Mouse (Mus musculus) stomach, embryonic 14.5 days (tissue): ENCODE results near the gene Cox17. TPM values are rescaled to one million over a fixed set of nuclear protein-coding genes. Genes with fewer than 3 reads are reported as not detected.
A peak's percentile ranks its signal among the peaks of the same experiment; 100 is the strongest.

Experiments
- ATAC-seq: fragments of 200-750 bp; cut with Nextera tagmentation; 2 replicates; pipeline ENCODE4 v1.8.0; 2017; ENCODE audit warnings: low read depth, moderate TSS enrichment; ENCODE audit not compliant: insufficient number of reproducible peaks, insufficient read depth, low FRiP score
- H3K27ac ChIP-seq: fragments of 300-500 bp; sonication (generic); 2 replicates; pipeline ENCODE4 v1.5.1; 2014; ENCODE audit warnings: mild to moderate bottlenecking, low read length, moderate library complexity, mixed read lengths
- H3K27me3 ChIP-seq: fragments of 300-500 bp; sonication (generic); 2 replicates; pipeline ENCODE4 v1.6.1; 2014; ENCODE audit warnings: low read length, control low read depth, mixed read lengths; ENCODE audit not compliant: control insufficient read depth, insufficient read depth
- H3K36me3 ChIP-seq: fragments of 300-500 bp; sonication (generic); 2 replicates; pipeline ENCODE4 v1.6.1; 2014; ENCODE audit warnings: mild to moderate bottlenecking, control low read depth, low read length, moderate library complexity, mixed read lengths; ENCODE audit not compliant: control insufficient read depth, insufficient read depth
- H3K4me1 ChIP-seq: fragments of 300-500 bp; sonication (generic); 2 replicates; pipeline ENCODE4 v1.6.1; 2014; ENCODE audit warnings: low read length, control low read depth, mixed read lengths; ENCODE audit not compliant: control insufficient read depth, insufficient read depth
- H3K4me2 ChIP-seq: fragments of 300-500 bp; sonication (generic); replicated peaks from 2 replicates; pipeline ENCODE4 v1.6.1; 2014; ENCODE audit warnings: low read depth, low read length, control low read depth
- H3K4me3 ChIP-seq: fragments of 300-500 bp; sonication (generic); 2 replicates; pipeline ENCODE4 v1.5.1; 2014; ENCODE audit warnings: low read depth, low read length, control low read depth
- H3K9ac ChIP-seq: fragments of 300-500 bp; sonication (generic); replicated peaks from 2 replicates; pipeline ENCODE4 v1.6.1; 2014; ENCODE audit warnings: low read depth, mild to moderate bottlenecking, control low read depth, low read length, moderate library complexity, mixed read lengths
- H3K9me3 ChIP-seq: fragments of 300-500 bp; sonication (generic); 2 replicates; pipeline ENCODE4 v1.6.1; 2016; ENCODE audit warnings: low read depth, low read length, control low read depth; ENCODE audit not compliant: control insufficient read depth
- WGBS: fragments of 180-500 bp; shearing (Covaris S2); extraction: QIAGEN DNeasy Blood & Tissue Kit; methylation state at CpG from one replicate; pipeline ENCODE4 v1.1.7; 2014; 5-methylcytosine and 5-hydroxymethylcytosine counted together
- polyA plus RNA-seq: library from polyadenylated mRNA; unstranded; fragments of >200 nt; fragmentation: Nextera tagmentation; extraction: Ambion mirVana; gene quantifications from 2 replicates; pipeline ENCODE4 v1.2.1, GENCODE M21; 2014

Gene Cox17
- polyA plus RNA-seq, 1 experiment from 2014 or later: 147 TPM

DNA sequence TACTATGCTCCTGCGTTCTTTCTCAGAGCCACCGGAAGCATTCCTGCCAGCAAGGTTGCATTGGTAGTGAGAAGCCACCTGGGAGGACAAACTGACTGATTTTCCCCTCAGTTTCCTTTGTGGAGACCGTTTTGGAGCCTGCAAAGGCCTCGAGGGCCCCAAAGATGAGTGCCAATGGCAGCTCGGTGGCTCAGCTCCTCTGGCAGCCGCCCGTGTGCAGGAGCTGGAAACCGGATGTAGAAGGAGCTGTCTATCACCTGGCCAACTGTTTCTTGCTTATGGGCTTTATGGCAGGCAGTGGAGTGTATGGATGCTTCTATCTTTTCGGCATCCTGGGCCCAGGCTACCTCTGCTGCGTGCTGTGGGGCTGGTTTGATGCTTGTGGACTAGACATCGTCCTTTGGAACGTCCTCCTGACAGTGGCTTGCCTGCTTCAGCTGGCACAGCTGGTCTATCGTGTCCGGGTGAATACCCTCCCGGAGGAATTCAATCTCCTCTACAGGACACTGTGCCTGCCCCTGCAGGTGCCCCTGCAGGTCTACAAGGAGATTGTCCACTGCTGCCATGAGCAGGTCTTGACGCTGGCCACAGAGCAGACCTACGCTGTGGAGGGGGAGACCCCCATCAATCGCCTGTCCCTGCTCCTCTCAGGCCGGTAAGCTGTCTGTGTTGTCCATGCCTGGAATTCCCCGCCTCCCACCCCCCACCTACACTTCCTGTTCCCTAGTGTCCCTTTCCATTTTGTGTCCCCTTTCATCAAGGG lies 15.9 kb downstream of the Cox17 start:
- H3K36me3 ChIP-seq: no peaks in the 10 kb centered on the region
- no peaks in the 10 kb centered on the region for H3K27me3 ChIP-seq
- 71% methylated on average over 20 of the region's 20 CpGs for WGBS
- H3K4me2 ChIP-seq: peak overlapping the region; percentile 28
- peaks cover 11% of the 10 kb centered on the region for H3K4me1 ChIP-seq
- no peak for ATAC-seq
- no peak overlapping the region; the same call in 1 of the 2 replicates for H3K9ac ChIP-seq
- H3K4me3 ChIP-seq: no peak overlapping the region
- H3K27ac ChIP-seq: no peak overlapping the region
- no peaks in the 10 kb centered on the region for H3K9me3 ChIP-seq

DNA sequence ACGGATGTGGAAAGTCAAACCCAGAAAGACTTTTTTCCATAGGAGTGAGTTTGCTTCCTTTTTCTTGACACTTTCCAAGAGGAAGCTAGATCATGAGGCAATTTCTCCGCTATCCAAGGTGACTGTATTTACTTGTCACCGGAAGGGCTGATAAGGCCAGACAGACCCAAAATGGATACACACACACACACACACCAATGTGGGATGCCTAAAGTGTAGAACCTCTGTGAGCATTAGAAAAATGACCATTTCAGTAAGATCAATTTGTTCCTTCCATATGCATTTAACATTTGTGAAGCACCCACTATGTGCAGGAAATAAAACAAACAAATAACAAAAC lies 16.4 kb downstream of the Cox17 start:
- no peak for ATAC-seq
- Histone ChIP-seq H3K27me3 (no peaks in the 10 kb centered on the region), H3K4me1 (peaks cover 11% of the 10 kb centered on the region), H3K36me3 (no peaks in the 10 kb centered on the region), H3K9ac (no peak overlapping the region), H3K4me3 (no peak overlapping the region), H3K27ac (no peak overlapping the region), H3K4me2 (no peak overlapping the region), H3K9me3 (no peaks in the 10 kb centered on the region)
- WGBS: 59% methylated on average over 3 of the region's 3 CpGs

DNA sequence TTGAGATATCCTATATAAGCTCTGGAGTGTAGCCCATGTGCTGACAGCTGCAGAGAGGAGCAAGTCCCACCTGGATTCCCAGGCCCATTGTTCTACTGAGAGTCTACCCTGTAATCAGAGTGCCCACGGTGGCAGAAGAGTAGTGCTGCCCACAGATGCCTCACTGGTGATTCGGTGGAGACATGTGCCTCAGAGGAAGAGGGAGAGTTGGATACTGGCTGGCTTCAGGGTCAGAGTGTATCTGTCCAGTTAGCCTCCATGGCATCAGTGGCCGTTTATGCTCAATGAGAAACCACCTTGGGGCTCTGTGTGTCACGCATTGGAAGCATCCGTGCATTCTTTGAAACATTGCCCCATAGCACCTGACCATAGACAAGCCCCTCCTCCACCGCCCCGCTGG lies 16.9 kb downstream of the Cox17 start:
- no peak overlapping the region for H3K27ac ChIP-seq
- peaks cover 11% of the 10 kb centered on the region for H3K4me1 ChIP-seq
- WGBS: 77% methylated on average over 7 of the region's 7 CpGs
- H3K27me3 ChIP-seq: no peaks in the 10 kb centered on the region
- no peak overlapping the region for H3K4me2 ChIP-seq
- H3K4me3 ChIP-seq: no peak overlapping the region
- no peak for ATAC-seq
- no peak overlapping the region for H3K9ac ChIP-seq
- H3K9me3 ChIP-seq: no peaks in the 10 kb centered on the region
- no peaks in the 10 kb centered on the region for H3K36me3 ChIP-seq

- H3K9me3 ChIP-seq: no peaks in the 10 kb centered on the region
- 86% methylated on average over 10 of the region's 10 CpGs for WGBS
- H3K4me2 ChIP-seq: no peak overlapping the region
- no peak for ATAC-seq
- H3K36me3 ChIP-seq: no peaks in the 10 kb centered on the region
- H3K9ac ChIP-seq: no peak overlapping the region
- no peak overlapping the region for H3K27ac ChIP-seq
- H3K4me3 ChIP-seq: no peak overlapping the region
- H3K4me1 ChIP-seq: peaks cover 11% of the 10 kb centered on the region
- H3K27me3 ChIP-seq: no peaks in the 10 kb centered on the region
These were observed 18.6 kb downstream of the Cox17 start for GRCm38 (mm10) chr16:38365390-38365789.

- H3K9me3 ChIP-seq: no peaks in the 10 kb centered on the region
- no peak overlapping the region for H3K9ac ChIP-seq
- no peak overlapping the region for H3K4me3 ChIP-seq
- 79% methylated on average over 4 of the region's 4 CpGs for WGBS
- no peak overlapping the region for H3K4me2 ChIP-seq
- peaks cover 11% of the 10 kb centered on the region for H3K4me1 ChIP-seq
- ATAC-seq: no peak
- H3K27me3 ChIP-seq: no peaks in the 10 kb centered on the region
- H3K27ac ChIP-seq: no peak overlapping the region
- H3K36me3 ChIP-seq: no peaks in the 10 kb centered on the region
These were observed 19.4 kb downstream of the Cox17 start for GRCm38 (mm10) chr16:38366231-38366630.

GRCm38 (mm10) chr16:38368336-38368735 lies 21.5 kb downstream of the Cox17 start:
- Histone ChIP-seq H3K4me3 (no peak overlapping the region), H3K4me1 (no peaks in the 10 kb centered on the region), H3K27me3 (no peaks in the 10 kb centered on the region), H3K9ac (no peak overlapping the region), H3K9me3 (no peaks in the 10 kb centered on the region), H3K36me3 (no peaks in the 10 kb centered on the region), H3K4me2 (no peak overlapping the region), H3K27ac (no peak overlapping the region)
- 65% methylated on average over 10 of the region's 10 CpGs for WGBS
- ATAC-seq: no peak

GRCm38 (mm10) chr16:38369000-38369399 lies 22.2 kb downstream of the Cox17 start:
- H3K27ac ChIP-seq: no peak overlapping the region
- H3K4me1 ChIP-seq: no peaks in the 10 kb centered on the region
- no peak overlapping the region for H3K9ac ChIP-seq
- no peak overlapping the region for H3K4me3 ChIP-seq
- WGBS: 82% methylated on average over 7 of the region's 7 CpGs
- no peaks in the 10 kb centered on the region for H3K36me3 ChIP-seq
- H3K9me3 ChIP-seq: no peaks in the 10 kb centered on the region
- no peak overlapping the region for H3K4me2 ChIP-seq
- no peak for ATAC-seq
- H3K27me3 ChIP-seq: no peaks in the 10 kb centered on the region

GRCm38 (mm10) chr16:38369431-38369830 lies 22.6 kb downstream of the Cox17 start:
- H3K4me1 ChIP-seq: no peaks in the 10 kb centered on the region
- WGBS: 89% methylated on average over 8 of the region's 8 CpGs
- no peak overlapping the region for H3K27ac ChIP-seq
- ATAC-seq: no peak
- no peaks in the 10 kb centered on the region for H3K9me3 ChIP-seq
- no peaks in the 10 kb centered on the region for H3K27me3 ChIP-seq
- no peak overlapping the region for H3K4me2 ChIP-seq
- no peak overlapping the region for H3K4me3 ChIP-seq
- no peak overlapping the region for H3K9ac ChIP-seq
- no peaks in the 10 kb centered on the region for H3K36me3 ChIP-seq

DNA sequence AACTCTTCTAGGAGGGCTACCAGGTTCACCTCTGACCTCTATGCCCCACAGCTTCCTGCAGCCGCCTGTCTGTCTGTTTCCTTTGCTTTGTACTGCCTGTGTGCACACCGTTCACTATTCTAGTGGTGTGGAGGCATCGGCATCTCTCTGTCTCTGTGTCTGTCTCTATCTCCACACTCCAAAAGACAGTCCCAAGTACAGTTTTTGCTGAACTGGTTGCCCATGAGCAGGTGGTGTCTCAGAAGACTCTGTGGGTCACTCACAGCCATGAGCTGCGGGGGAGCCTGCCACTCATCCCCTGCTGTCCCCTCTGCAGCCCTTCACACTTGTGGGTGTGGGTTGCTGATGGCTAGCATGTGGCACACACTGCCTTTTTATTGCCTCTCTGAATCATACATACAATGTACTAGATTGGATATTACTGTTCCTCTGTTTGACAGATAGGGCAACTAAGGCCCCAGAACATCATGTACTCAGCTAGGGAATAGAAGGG lies 23.2 kb downstream of the Cox17 start:
- Histone ChIP-seq H3K4me3 (no peak overlapping the region), H3K9ac (no peak overlapping the region), H3K36me3 (no peaks in the 10 kb centered on the region), H3K27me3 (no peaks in the 10 kb centered on the region), H3K4me1 (no peaks in the 10 kb centered on the region), H3K9me3 (no peaks in the 10 kb centered on the region), H3K27ac (no peak overlapping the region), H3K4me2 (no peak overlapping the region)
- no peak for ATAC-seq
- WGBS: 68% methylated on average over 4 of the region's 4 CpGs
